Mouse (Mus musculus) left cerebral cortex, postnatal 36 days (tissue): ENCODE results near the gene Triap1. TPM values are rescaled to one million over a fixed set of nuclear protein-coding genes. Genes with fewer than 3 reads are reported as not detected.
"Not testable (repeated sequence)": the region's sequence is repeated elsewhere in the genome, so short reads cannot be mapped to it uniquely, and the experiment has no call there.

Experiments
- DNase-seq, 2 experiments: peaks; one replicate each; pipeline ENCODE4 v3.0.0; 2021 to 2022; ENCODE audit warnings: low spot score in 2 of 2, mixed read lengths in 1 of 2
- intact Hi-C: fragments of 180-260 bp; cut with DNase I; formaldehyde crosslinking; loops from one replicate; pipeline ENCODE4 v1.15.1; 2025
- total RNA-seq, 2 experiments: library from RNA; stranded (reverse); gene quantifications; 2 replicates each; pipeline ENCODE4 v1.2.3; 2021

Gene Triap1
- total RNA-seq, 2 experiments from 2014 or later: 24.2 to 30.0 TPM

- no peak for DNase-seq
- intact Hi-C loops: no loop called here
Measured at GRCm38 (mm10) chr5:115373441-115374203, 32.6 kb downstream of the Triap1 start.

DNA sequence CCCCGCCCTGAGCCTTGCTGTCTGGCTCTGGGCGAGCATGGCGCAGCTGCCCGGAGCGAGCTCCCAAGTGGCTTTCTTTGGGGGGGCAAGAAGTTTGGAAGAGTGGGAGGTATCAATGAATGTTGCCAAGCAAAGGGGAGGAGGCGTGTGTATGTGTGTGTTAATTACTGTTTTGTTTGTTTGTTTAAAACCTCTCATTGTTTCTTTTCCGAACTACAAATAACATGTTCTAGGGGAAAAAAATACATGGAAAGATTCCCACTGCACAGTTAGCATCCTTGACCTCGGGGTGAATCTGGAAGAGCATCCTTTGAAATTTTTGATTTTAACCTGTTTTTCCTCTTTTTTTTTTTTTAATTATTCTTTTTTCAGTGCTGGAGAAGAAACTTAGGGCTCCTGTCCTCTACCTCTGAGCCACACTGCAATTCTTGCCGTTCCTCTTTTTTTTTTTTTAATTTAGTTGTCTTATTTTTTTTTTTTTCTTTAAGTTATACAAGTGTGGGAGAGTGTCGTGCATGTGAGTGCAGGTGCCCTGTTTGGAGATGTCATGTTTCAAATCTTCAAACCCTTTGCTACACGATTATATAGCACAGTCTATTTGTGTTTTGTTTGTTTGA lies 33.3 kb downstream of the Triap1 start:
- intact Hi-C loops: no loop called here

DNA sequence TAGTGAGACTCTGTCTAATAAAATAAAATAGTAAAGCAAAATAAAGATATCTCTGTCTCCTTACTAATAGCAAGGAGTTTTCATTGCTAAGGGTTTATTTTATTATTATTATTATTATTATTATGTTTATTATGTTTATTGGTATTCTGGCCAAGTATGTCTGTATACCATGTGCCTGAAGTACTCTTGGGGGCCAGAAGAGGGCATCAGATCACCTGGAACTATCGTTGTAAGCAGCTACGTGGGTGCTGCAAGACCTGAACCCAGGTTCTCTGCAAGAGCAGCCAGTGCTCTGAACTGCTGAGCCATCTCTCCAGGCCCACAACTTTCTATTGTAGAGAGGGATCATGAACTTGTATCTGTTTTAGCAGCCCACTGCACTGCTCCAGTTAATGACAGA lies 34.4 kb downstream of the Triap1 start:
- intact Hi-C loops: no loop called here
- DNase-seq: no peak

More for the DNA sequence above, 33.3 kb downstream of the Triap1 start:
- DNase-seq: no peak

GRCm38 (mm10) chr5:115378882-115379281 lies 37.9 kb downstream of the Triap1 start:
- DNase-seq, intact Hi-C loops: not testable (repeated sequence)

DNA sequence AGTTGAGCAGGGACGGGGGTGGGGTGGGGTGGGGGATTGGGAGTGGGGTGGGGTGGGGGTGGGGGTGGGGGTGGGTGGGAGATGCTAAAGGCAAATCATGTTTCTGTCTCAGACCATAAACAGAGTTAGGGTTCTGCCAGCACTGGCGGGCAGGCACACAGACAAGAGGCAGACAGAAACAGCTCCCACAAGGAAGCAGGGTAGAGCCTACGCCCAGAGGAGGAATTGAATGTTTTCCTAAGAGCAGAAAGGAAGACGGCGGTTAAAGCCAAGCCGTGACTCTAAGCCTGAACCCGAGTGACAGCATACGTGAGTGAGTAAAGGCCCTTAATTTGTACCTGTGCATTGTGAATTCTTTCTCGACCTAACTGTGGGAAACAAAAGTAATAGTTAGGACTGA lies 50.9 kb downstream of the Triap1 start:
- intact Hi-C loops: no loop called here
- DNase-seq: no peak

- intact Hi-C loops: no loop called here
Measured at GRCm38 (mm10) chr5:115392969-115393368, 51.9 kb downstream of the Triap1 start.

More at GRCm38 (mm10) chr5:115392969-115393368, 51.9 kb downstream of the Triap1 start:
- no peak for DNase-seq

Other genes starting within 250 kb of the Triap1 start
- not detected for gene Gm10401, start 242.9 kb upstream of the Triap1 start, total RNA-seq
- gene Acads, start 221.9 kb upstream of the Triap1 start, total RNA-seq: 1 to 10 TPM; 7.5 TPM
- 10 to 100 TPM; 25.1 to 29.1 TPM for gene Unc119b, start 206.2 kb upstream of the Triap1 start, total RNA-seq
- gene Mlec, start 183.0 kb upstream of the Triap1 start, total RNA-seq: 10 to 100 TPM; 68.2 to 91.7 TPM
- 100 to 1,000 TPM; 309 to 312 TPM for gene Cabp1, start 146.8 kb upstream of the Triap1 start, total RNA-seq
- gene Pop5, start 105.4 kb upstream of the Triap1 start, total RNA-seq: 100 to 1,000 TPM; 100 to 103 TPM
- 100 to 1,000 TPM; 247 to 258 TPM for gene Rnf10, start 68.3 kb upstream of the Triap1 start, total RNA-seq
- gene Coq5, start 61.6 kb upstream of the Triap1 start, total RNA-seq: 10 to 100 TPM; 38.1 to 40.1 TPM
- gene Dynll1, start 40.2 kb upstream of the Triap1 start, total RNA-seq: 100 to 1,000 TPM; 638 to 644 TPM
- 10 to 100 TPM; 62.5 to 70.6 TPM for gene Srsf9, start 14.0 kb upstream of the Triap1 start, total RNA-seq
- gene Gatc, start within 50 bp of the Triap1 start, total RNA-seq: 10 to 100 TPM; 20.3 to 21.7 TPM
- 100 to 1,000 TPM; 677 to 817 TPM for gene Cox6a1, start 7.8 kb downstream of the Triap1 start, total RNA-seq
- 10 to 100 TPM; 46.9 to 51.3 TPM for gene Msi1, start 88.4 kb downstream of the Triap1 start, total RNA-seq
- gene Pla2g1b, start 125.0 kb downstream of the Triap1 start, total RNA-seq: not detected
- gene Sirt4, start 143.5 kb downstream of the Triap1 start, total RNA-seq: 10 to 100 TPM; 19.7 to 51.7 TPM
- 10 to 100 TPM; 15.1 to 24.7 TPM for gene Pxn, start 165.5 kb downstream of the Triap1 start, total RNA-seq
- gene Rplp0, start 218.2 kb downstream of the Triap1 start, total RNA-seq: 100 to 1,000 TPM; 173 to 213 TPM
- 10 to 100 TPM; 61.2 to 69.0 TPM for gene Gcn1l1, start 224.0 kb downstream of the Triap1 start, total RNA-seq